Mouse (Mus musculus): ENCODE results near the gene Cars2. TPM values are rescaled to one million over a fixed set of nuclear protein-coding genes. Genes with fewer than 3 reads are reported as not detected.

Cars2 gene
- total and polyA plus RNA-seq, 3 experiments: 62.8 to 63.8 TPM; not detected in 1

DNA sequence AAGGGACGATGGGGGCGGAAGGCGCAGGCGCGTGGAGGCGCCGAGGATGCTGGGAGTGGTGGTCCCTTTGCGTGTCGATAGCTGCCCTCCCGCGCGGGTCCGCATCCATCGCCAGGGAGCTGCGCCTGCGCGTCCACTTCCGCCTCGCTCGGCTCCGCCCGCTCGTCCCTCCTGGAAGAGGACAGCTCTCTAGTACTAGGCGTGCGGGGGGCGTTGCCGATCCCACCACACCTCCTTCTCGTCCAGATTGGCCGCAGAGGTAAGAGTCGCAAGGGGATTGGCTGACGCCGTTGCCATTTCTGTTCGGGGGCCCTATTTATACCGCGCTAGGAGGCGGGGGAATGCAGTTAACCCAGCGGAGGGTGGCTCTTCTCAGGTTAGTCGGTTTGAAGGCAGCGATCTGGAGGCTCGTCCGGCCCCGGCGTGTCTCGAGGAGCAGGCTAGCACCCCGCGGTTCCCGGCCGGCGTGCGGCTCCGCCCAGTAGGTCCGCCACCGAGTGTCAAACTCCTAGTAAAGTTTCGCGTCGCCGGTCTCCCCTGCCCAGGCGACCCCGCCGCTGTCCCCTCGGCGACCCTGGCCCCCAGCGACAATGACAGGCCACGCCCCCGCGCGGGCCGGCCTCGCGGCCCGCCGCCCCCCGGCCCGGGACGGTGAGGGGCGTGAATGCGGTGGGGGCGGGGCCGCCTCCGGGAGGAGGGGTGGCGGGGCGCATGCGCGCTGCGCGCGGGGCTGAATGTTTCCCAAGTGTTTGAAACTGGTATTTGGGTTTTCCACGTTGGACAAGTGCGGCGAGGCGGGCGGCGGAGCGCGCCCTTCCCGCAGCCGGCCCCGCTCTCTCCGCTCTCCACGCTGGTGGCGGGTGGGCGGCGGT, 5.4 kb upstream of the Cars2 start (continued):
- TF ChIP-seq USF2 (IDR thresholded peaks at IDR 0.05; ENCODE audit: borderline replicate concordance in 1 of 2, insufficient read depth in 1 of 2, low read depth in 1 of 2, low read length in 2 of 2): no peak
- no peak for TF ChIP-seq BHLHE40 (IDR thresholded peaks at IDR 0.05; ENCODE audit: borderline replicate concordance, low read depth, low read length)
- TF ChIP-seq NRF1 (IDR thresholded peaks at IDR 0.05; ENCODE audit: insufficient read depth, low read depth, low read length, poor library complexity, severe bottlenecking): peak; percentile 93
- TF ChIP-seq CHD2 (IDR thresholded peaks at IDR 0.05; ENCODE audit: low read length): peak; percentile 41; the same call in 1 of the 2 replicates

DNA sequence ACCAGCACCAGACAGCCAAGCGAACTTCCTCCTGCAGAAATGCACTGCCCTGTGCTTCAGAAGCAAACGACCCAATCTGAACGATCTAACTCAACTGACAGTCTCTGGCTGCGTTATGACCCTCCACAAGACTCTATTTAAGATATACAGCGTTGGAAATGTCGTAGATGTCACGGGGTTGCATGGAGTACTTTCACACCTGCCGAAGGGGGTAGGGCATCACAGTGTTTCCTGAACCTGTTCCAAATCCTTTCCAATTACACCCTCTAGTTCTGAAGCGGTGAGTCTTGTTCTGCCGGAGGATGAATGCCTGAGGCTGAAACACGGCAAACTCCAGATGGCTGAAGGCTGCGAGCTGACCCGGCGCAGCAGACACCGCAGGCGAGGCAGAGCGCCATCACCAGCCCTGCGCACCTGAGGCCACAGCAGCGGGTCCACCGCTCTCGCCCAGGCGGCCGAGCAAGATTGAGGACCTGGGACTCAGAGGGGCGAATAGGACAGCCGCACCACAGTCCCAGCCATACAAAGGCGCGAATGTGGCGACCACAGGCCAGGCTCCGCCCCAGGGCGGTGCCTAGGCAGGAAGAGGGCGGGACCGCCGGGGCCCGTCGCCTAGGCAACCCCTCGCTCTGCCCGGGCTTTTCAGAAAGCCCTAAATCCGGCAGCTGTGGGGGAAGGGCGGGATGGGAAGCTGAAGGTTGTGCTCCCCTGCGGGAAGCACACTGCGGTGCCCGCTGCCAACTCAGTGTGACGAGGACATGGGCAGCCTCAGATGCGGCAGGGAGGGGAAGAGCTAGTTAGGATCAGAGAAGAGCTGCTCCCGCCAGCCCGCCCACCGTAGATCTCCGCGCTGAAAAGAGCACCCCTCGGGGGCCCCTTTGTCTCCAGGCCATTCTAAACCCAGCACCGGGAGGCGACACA, 4.5 kb upstream of the Cars2 start, which contains the start of gene Ing1:
TSS of gene Ing1 (plus strand) at position 773 of the 921 bp plus-strand sequence.
- peak within 1 kb of the TSS; percentile 94 for H3K9ac ChIP-seq (ENCODE audit: control insufficient read depth, low read depth, low read length, poor library complexity, severe bottlenecking)
- peak; percentile 96 for DNase-seq (ENCODE audit: low read depth, low spot score)
- H3K79me2 ChIP-seq (ENCODE audit: control insufficient read depth, insufficient read depth, low read length, poor library complexity): peaks cover 33% of the 10 kb centered on the region
- peak within 1 kb of the TSS; percentile 92 for H3K27ac ChIP-seq (ENCODE audit: control insufficient read depth, low read depth, low read length)
- H3K9me3 ChIP-seq (replicated peaks; ENCODE audit: insufficient read depth, low read length): no peaks in the 10 kb centered on the region
- H3K27me3 ChIP-seq (ENCODE audit: control insufficient read depth in 1 of 2, insufficient read depth in 2 of 2, low read length in 2 of 2): no peaks in the 10 kb centered on the region
- peaks cover 4 to 21% of the 10 kb centered on the region in 2 experiments; a peak in 3 of 4 replicates for H3K4me1 ChIP-seq (ENCODE audit: control insufficient read depth in 1 of 2, insufficient read depth in 2 of 2, low read length in 2 of 2)
- peaks cover 0 to 20% of the 10 kb centered on the region in 2 experiments; a peak in 2 of 4 replicates for H3K36me3 ChIP-seq (ENCODE audit: control insufficient read depth in 1 of 2, insufficient read depth in 2 of 2, low read length in 2 of 2)
- H3K4me3 ChIP-seq (ENCODE audit: control insufficient read depth in 1 of 2, insufficient read depth in 1 of 2, low read depth in 2 of 2, low read length in 2 of 2): peak within 1 kb of the TSS; percentile 58 to 98
- TF ChIP-seq CHD1 (IDR thresholded peaks at IDR 0.05; ENCODE audit: low read depth, low read length) (peak; percentile 93; the same call in 1 of the 2 replicates), ELF1 (IDR thresholded peaks at IDR 0.05; ENCODE audit: low read depth, low read length) (peak; percentile 87), POLR2A (IDR thresholded peaks at IDR 0.05; ENCODE audit: control insufficient read depth in 1 of 2, insufficient read depth in 1 of 2, low read depth in 1 of 2, low read length in 2 of 2, poor library complexity in 1 of 2) (peak; percentile 73 to 92; a peak in 3 of 4 replicates), MEF2A (IDR thresholded peaks at IDR 0.05; ENCODE audit: extremely low read depth, insufficient replicate concordance, low read depth, low read length, poor library complexity, severe bottlenecking) (no peak), SIN3A (IDR thresholded peaks at IDR 0.05; ENCODE audit: low read length) (peak; percentile 43), MAZ (IDR thresholded peaks at IDR 0.05; ENCODE audit: low read depth, low read length) (no peak; the same call in 1 of the 2 replicates), RAD21 (IDR thresholded peaks at IDR 0.05; ENCODE audit: low read depth, low read length) (no peak), KAT2A (conservative IDR thresholded peaks at IDR 0.05; ENCODE audit: low read depth, low read length) (no peak), USF1 (IDR thresholded peaks at IDR 0.05; ENCODE audit: low read depth, low read length) (no peak), MAFK (IDR thresholded peaks at IDR 0.05; ENCODE audit: borderline replicate concordance, low read depth, low read length) (no peak), MYB (IDR thresholded peaks at IDR 0.05; ENCODE audit: low read depth, low read length) (no peak), GABPA (IDR thresholded peaks at IDR 0.05; ENCODE audit: low read depth, low read length) (no peak), ZC3H11A (IDR thresholded peaks at IDR 0.05; ENCODE audit: low read depth, low read length) (no peak), UBTF (IDR thresholded peaks at IDR 0.05; ENCODE audit: borderline replicate concordance, insufficient read depth, low read depth, low read length) (peak; percentile 65; the same call in 1 of the 2 replicates), TCF12 (IDR thresholded peaks at IDR 0.05; ENCODE audit: low read depth, low read length) (peak; percentile 58), NELFE (IDR thresholded peaks at IDR 0.05; ENCODE audit: low read depth, low read length) (peak; percentile 94), NRF1 (IDR thresholded peaks at IDR 0.05; ENCODE audit: insufficient read depth, low read depth, low read length, poor library complexity, severe bottlenecking) (0 out of 2 replicates have a peak, but pooled peaks have one; percentile 16), GATA1 (IDR thresholded peaks at IDR 0.05; ENCODE audit: low read depth, low read length) (no peak), ZNF384 (IDR thresholded peaks at IDR 0.05; ENCODE audit: low read depth, low read length) (no peak), MXI1 (IDR thresholded peaks at IDR 0.05; ENCODE audit: low read depth, low read length) (no peak; the same call in 1 of the 2 replicates), MYC (IDR thresholded peaks at IDR 0.05; ENCODE audit: low read depth, low read length) (peak; percentile 2; the same call in 1 of the 2 replicates), SMC3 (IDR thresholded peaks at IDR 0.05; ENCODE audit: low read depth, low read length) (no peak), TAL1 (IDR thresholded peaks at IDR 0.05; ENCODE audit: low read length) (peak; percentile 14; the same call in 1 of the 2 replicates), TBP (IDR thresholded peaks at IDR 0.05; ENCODE audit: low read depth, low read length) (peak; percentile 75), JUND (IDR thresholded peaks at IDR 0.05; ENCODE audit: low read depth, low read length) (no peak), BHLHE40 (IDR thresholded peaks at IDR 0.05; ENCODE audit: borderline replicate concordance, low read depth, low read length) (no peak), POLR2AphosphoS5 (IDR thresholded peaks at IDR 0.05; ENCODE audit: borderline replicate concordance, low read depth, low read length) (no peak)

All from MEL (cell line).